Comparison of ENCODE assay signal across 8 mouse cellular contexts in the genomic region with DNA sequence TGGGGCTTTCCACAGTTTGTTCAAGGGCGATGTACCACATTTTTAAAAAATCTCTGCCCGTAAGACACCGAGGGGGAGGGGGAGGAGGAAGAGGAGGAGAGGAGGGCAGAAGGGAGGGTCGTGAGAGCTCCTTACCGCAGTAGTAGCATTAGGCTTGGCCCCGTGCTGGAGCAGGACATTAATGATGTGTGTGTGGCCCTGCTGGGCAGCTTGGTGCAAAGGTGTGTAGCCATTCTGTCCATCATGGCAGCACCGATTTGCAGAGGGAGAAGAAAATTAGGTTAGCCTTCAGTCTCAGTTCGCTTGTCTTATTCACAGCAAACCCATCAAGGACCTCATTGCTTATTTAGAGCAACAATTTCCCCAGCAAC.
DNase-seq lines count a peak whose midpoint lies in the region; ATAC-seq and TF ChIP-seq lines count a peak whose summit lies in the region.

No protein-coding gene starts in this region.

- H3K36me3 ChIP-seq in heart, embryonic 12.5 days = peaks cover 7% of the 10 kb centered on the region; the same call in 1 of the 2 replicates
- H3K36me3 ChIP-seq in ES-Bruce4 (ENCODE audit: control insufficient read depth, insufficient read depth, low read length, poor library complexity, severe bottlenecking) = no peaks in the 10 kb centered on the region
- peaks cover 3% of the 10 kb centered on the region; the same call in 1 of the 2 replicates for H3K36me3 ChIP-seq in hindbrain, embryonic 10.5 days
- H3K36me3 ChIP-seq in midbrain, embryonic 11.5 days (ENCODE audit: control insufficient read depth, insufficient read depth, low read length) = no peaks in the 10 kb centered on the region; the same call in 1 of the 2 replicates

- DNase-seq in heart, adult 8-10 months (ENCODE audit: low spot score) = no peak
- DNase-seq in hindbrain, embryonic 10.5 days (ENCODE audit: low spot score) = no peak
- DNase-seq in midbrain, embryonic 11.5 days (ENCODE audit: low spot score, missing footprints) = no peak
- no peak for DNase-seq in layer of hippocampus, postnatal 10 days (ENCODE audit: low spot score in 2 of 2)
- no peak for DNase-seq in right cerebral cortex, postnatal 14 days
- DNase-seq in spleen, adult 18-20 months = no peak

- 18% methylated on average over 7 of the region's 8 CpGs for WGBS in heart, embryonic 12.5 days
- 5% methylated on average over 8 of the region's 8 CpGs for WGBS in hindbrain, embryonic 10.5 days
- WGBS in midbrain, embryonic 11.5 days = 5% methylated on average over 8 of the region's 8 CpGs

- H3K27me3 ChIP-seq in heart, embryonic 12.5 days (replicated peaks) = no peaks in the 10 kb centered on the region
- H3K27me3 ChIP-seq in ES-Bruce4 (ENCODE audit: control insufficient read depth, insufficient read depth, low read length, poor library complexity, severe bottlenecking) = no peaks in the 10 kb centered on the region
- H3K27me3 ChIP-seq in hindbrain, embryonic 10.5 days (ENCODE audit: insufficient read depth, poor library complexity, severe bottlenecking) = no peaks in the 10 kb centered on the region
- no peaks in the 10 kb centered on the region for H3K27me3 ChIP-seq in midbrain, embryonic 11.5 days (ENCODE audit: control insufficient read depth, insufficient read depth, low read length)

- H3K4me2 ChIP-seq in heart, embryonic 12.5 days = peak overlapping the region; percentile 67
- H3K4me2 ChIP-seq in midbrain, embryonic 11.5 days = peak overlapping the region; percentile 47

- no peak for TF ChIP-seq CTCF in ES-Bruce4 (IDR thresholded peaks at IDR 0.05; ENCODE audit: low read depth, low read length)

- H3K4me1 ChIP-seq in heart, embryonic 12.5 days (replicated peaks) = peaks cover 5% of the 10 kb centered on the region; the same call in 1 of the 2 replicates
- peaks cover 2% of the 10 kb centered on the region for H3K4me1 ChIP-seq in ES-Bruce4 (ENCODE audit: control insufficient read depth, insufficient read depth, low read length)
- peaks cover 54% of the 10 kb centered on the region for H3K4me1 ChIP-seq in hindbrain, embryonic 10.5 days (replicated peaks)
- peaks cover 31% of the 10 kb centered on the region for H3K4me1 ChIP-seq in midbrain, embryonic 11.5 days (ENCODE audit: control insufficient read depth, insufficient read depth, low read length)

- no peaks in the 10 kb centered on the region for H3K9me3 ChIP-seq in heart, embryonic 12.5 days (replicated peaks)
- H3K9me3 ChIP-seq in ES-Bruce4 (replicated peaks; ENCODE audit: control insufficient read depth, insufficient read depth, low read length, poor library complexity, severe bottlenecking) = no peaks in the 10 kb centered on the region
- no peaks in the 10 kb centered on the region for H3K9me3 ChIP-seq in hindbrain, embryonic 10.5 days
- no peaks in the 10 kb centered on the region for H3K9me3 ChIP-seq in midbrain, embryonic 11.5 days (ENCODE audit: control insufficient read depth, low read length)

- ATAC-seq in heart, embryonic 12.5 days (ENCODE audit: insufficient number of reproducible peaks, low FRiP score) = no peak; the same call in 1 of the 2 replicates
- peak; percentile 61 for ATAC-seq in midbrain, embryonic 11.5 days (ENCODE audit: low FRiP score)

- no peak for TF ChIP-seq POLR2A in ES-Bruce4 (IDR thresholded peaks at IDR 0.05; ENCODE audit: insufficient read depth, low read length)

- no peak overlapping the region for H3K27ac ChIP-seq in heart, embryonic 12.5 days (ENCODE audit: poor library complexity, severe bottlenecking)
- H3K27ac ChIP-seq in ES-Bruce4 (ENCODE audit: insufficient read depth, low read length) = no peak overlapping the region
- peak overlapping the region; percentile 90 for H3K27ac ChIP-seq in hindbrain, embryonic 10.5 days
- H3K27ac ChIP-seq in midbrain, embryonic 11.5 days (ENCODE audit: low read depth, low read length) = peak overlapping the region; percentile 85

- peak overlapping the region; percentile 36 for H3K4me3 ChIP-seq in heart, embryonic 12.5 days
- peak overlapping the region; percentile 23; the same call in 1 of the 2 replicates for H3K4me3 ChIP-seq in ES-Bruce4 (ENCODE audit: low read depth, low read length)
- H3K4me3 ChIP-seq in hindbrain, embryonic 10.5 days = peak overlapping the region; percentile 44
- H3K4me3 ChIP-seq in midbrain, embryonic 11.5 days (ENCODE audit: low read depth, low read length) = peak overlapping the region; percentile 20; the same call in 1 of the 2 replicates

- no peak overlapping the region for H3K9ac ChIP-seq in heart, embryonic 12.5 days
- no peak overlapping the region for H3K9ac ChIP-seq in ES-Bruce4 (ENCODE audit: low read depth, poor library complexity, severe bottlenecking)
- H3K9ac ChIP-seq in midbrain, embryonic 11.5 days (ENCODE audit: low read length) = peak overlapping the region; percentile 35; the same call in 1 of the 2 replicates

- no peak for TF ChIP-seq EP300 in ES-Bruce4 (IDR thresholded peaks at IDR 0.05; ENCODE audit: insufficient read depth, low read depth, low read length)

Comparison
In these comparisons a context has a peak if more than half of its experiments do, and no peak if none do; other contexts are left out.
1. H3K27ac ChIP-seq: peak in hindbrain, embryonic 10.5 days (single experiment) and midbrain, embryonic 11.5 days (single experiment); none in heart, embryonic 12.5 days (single experiment) and ES-Bruce4 (single experiment).
2. Peak in every context shown above with its lines, with median percentiles within 50 percentile points of each other: H3K4me3 ChIP-seq.